Mouse (Mus musculus) small intestine, adult 2 months (tissue): ENCODE measurements around the gene Srebf1.

Experiments
- CTCF ChIP-seq: fragments of 200-500 bp; IDR thresholded peaks from 2 replicates; pipeline ENCODE4 v1.5.1; 2012; ENCODE audit warnings: low read depth, mild to moderate bottlenecking, control low read depth, inconsistent platforms, low read length, moderate library complexity, mixed read lengths; ENCODE audit not compliant: insufficient replicate concordance, insufficient read length; ENCODE audit errors: extremely low read depth
- POLR2A ChIP-seq: fragments of 200-500 bp; IDR thresholded peaks from 2 replicates; pipeline ENCODE4 v1.6.1; 2012; ENCODE audit warnings: low read depth, mild to moderate bottlenecking, control low read depth, inconsistent platforms, low read length, moderate library complexity

GRCm38 (mm10) chr11:60178506-60178905 lies 43.9 kb downstream of the Srebf1 start:
- TF ChIP-seq POLR2A (no peak), CTCF (no peak)
